Mouse (Mus musculus) spleen, adult 2 months (tissue): ENCODE results near the gene Suclg1. TPM values are rescaled to one million over a fixed set of nuclear protein-coding genes. Genes with fewer than 3 reads are reported as not detected.

Experiments used
- DNase-seq, 2 experiments: peaks; one replicate each; pipeline versions ENCODE4 v3.0.0 to v3.0.0-alpha.2; 2012 to 2021; ENCODE audit warnings: low spot score in 2 of 2, low read depth in 1 of 2
- H3K27ac ChIP-seq: fragments of 200-500 bp; 2 replicates; pipeline ENCODE4 v1.5.1; 2012; ENCODE audit warnings: low read length, inconsistent platforms; ENCODE audit not compliant: insufficient read depth
- H3K27me3 ChIP-seq: fragments of 200-500 bp; 2 replicates; pipeline ENCODE4 v1.6.1; 2012; ENCODE audit warnings: mild to moderate bottlenecking, moderate library complexity, low read length, inconsistent platforms; ENCODE audit not compliant: control insufficient read depth, insufficient read depth
- H3K36me3 ChIP-seq: fragments of 200-500 bp; 2 replicates; pipeline ENCODE4 v1.6.1; 2012; ENCODE audit warnings: mild to moderate bottlenecking, low read length, inconsistent platforms; ENCODE audit not compliant: control insufficient read depth, insufficient read depth
- H3K4me1 ChIP-seq: fragments of 200-500 bp; 2 replicates; pipeline ENCODE4 v1.6.1; 2011; ENCODE audit warnings: inconsistent platforms; ENCODE audit not compliant: control insufficient read depth, insufficient read depth, insufficient read length
- H3K4me3 ChIP-seq: fragments of 200-500 bp; 2 replicates; pipeline ENCODE4 v1.5.1; 2011; ENCODE audit warnings: mild to moderate bottlenecking, inconsistent platforms; ENCODE audit not compliant: insufficient read depth, insufficient read length; ENCODE audit errors: extremely low read depth
- CTCF ChIP-seq: fragments of 200-500 bp; IDR thresholded peaks from 2 replicates; pipeline ENCODE4 v1.5.1; 2011; ENCODE audit warnings: mild to moderate bottlenecking, inconsistent platforms; ENCODE audit not compliant: insufficient read depth, insufficient read length, insufficient replicate concordance; ENCODE audit errors: extremely low read depth
- POLR2A ChIP-seq: fragments of 200-500 bp; IDR thresholded peaks from 2 replicates; pipeline ENCODE4 v1.6.1; 2011; ENCODE audit warnings: low read depth, low read length, inconsistent platforms
- WGBS: fragments of 180-500 bp; shearing (Covaris S2); methylation state at CpG from one replicate; pipeline ENCODE4 v1.1.7; 2018; 5-methylcytosine and 5-hydroxymethylcytosine counted together
- polyA plus RNA-seq: library from polyadenylated mRNA; depleted of rRNA; stranded (reverse); fragments of >200 nt; gene quantifications from 2 replicates; pipeline ENCODE4 v1.2.3, GENCODE M21; 2012; rRNA removed

Gene Suclg1
- 19.0 and 20.9 TPM in 2 replicates for polyA plus RNA-seq

- no peaks in the 10 kb centered on the region for H3K36me3 ChIP-seq
- no peaks in the 10 kb centered on the region for H3K27me3 ChIP-seq
- under 1% methylated on average over 58 of the region's 58 CpGs for WGBS
- H3K27ac ChIP-seq: peak within 1 kb of the TSS; percentile 78
- peaks cover 3% of the 10 kb centered on the region; the same call in 1 of the 2 replicates for H3K4me1 ChIP-seq
- H3K4me3 ChIP-seq: peak within 1 kb of the TSS; percentile 98
- no peak for TF ChIP-seq CTCF
- TF ChIP-seq POLR2A: peak; percentile 76
- DNase-seq: peak; percentile 81 to 87
Observed at GRCm38 (mm10) chr6:73248237-73249048, at the start of gene Suclg1. Suclg1 (plus strand) TSS chr6:73248382.

- Histone ChIP-seq H3K4me1 (no peaks in the 10 kb centered on the region), H3K4me3 (no peak overlapping the region), H3K27me3 (no peaks in the 10 kb centered on the region), H3K27ac (no peak overlapping the region), H3K36me3 (no peaks in the 10 kb centered on the region)
- no peak for TF ChIP-seq CTCF
- TF ChIP-seq POLR2A: no peak
- WGBS: 78% methylated on average over 2 of the region's 2 CpGs
- DNase-seq: no peak
Observed at GRCm38 (mm10) chr6:73203724-73204123, 44.5 kb upstream of the Suclg1 start.

- DNase-seq: no peak
- TF ChIP-seq CTCF (no peak), POLR2A (no peak)
- Histone ChIP-seq H3K27me3 (no peaks in the 10 kb centered on the region), H3K36me3 (no peaks in the 10 kb centered on the region), H3K4me1 (no peaks in the 10 kb centered on the region; the same call in 1 of the 2 replicates), H3K27ac (no peak overlapping the region), H3K4me3 (no peak overlapping the region)
- WGBS: 78% methylated on average over 4 of the region's 4 CpGs
Observed at GRCm38 (mm10) chr6:73204937-73205336, 43.2 kb upstream of the Suclg1 start.

GRCm38 (mm10) chr6:73209598-73209997 is 38.6 kb upstream of the Suclg1 start:
- WGBS: 85% methylated on average over 6 of the region's 6 CpGs
- Histone ChIP-seq H3K27me3 (no peaks in the 10 kb centered on the region), H3K4me3 (no peak overlapping the region), H3K27ac (no peak overlapping the region), H3K4me1 (no peaks in the 10 kb centered on the region; the same call in 1 of the 2 replicates), H3K36me3 (no peaks in the 10 kb centered on the region)
- no peak for TF ChIP-seq CTCF
- no peak for TF ChIP-seq POLR2A
- no peak for DNase-seq

- no peak overlapping the region for H3K4me3 ChIP-seq
- no peaks in the 10 kb centered on the region for H3K36me3 ChIP-seq
- no peaks in the 10 kb centered on the region; the same call in 1 of the 2 replicates for H3K4me1 ChIP-seq
- H3K27ac ChIP-seq: peak overlapping the region; percentile 28; the same call in 1 of the 2 replicates
- no peaks in the 10 kb centered on the region for H3K27me3 ChIP-seq
- DNase-seq: peak; percentile 58 to 86
- TF ChIP-seq CTCF (no peak), POLR2A (no peak)
- 5% methylated on average over 4 of the region's 4 CpGs for WGBS
Observed at GRCm38 (mm10) chr6:73210445-73210972, 37.7 kb upstream of the Suclg1 start.

GRCm38 (mm10) chr6:73211036-73211435 is 37.1 kb upstream of the Suclg1 start:
- no peak overlapping the region for H3K27ac ChIP-seq

GRCm38 (mm10) chr6:73211602-73212001 is 36.6 kb upstream of the Suclg1 start:
- Histone ChIP-seq H3K27me3 (no peaks in the 10 kb centered on the region), H3K27ac (no peak overlapping the region)
- no peak for DNase-seq

More at GRCm38 (mm10) chr6:73211036-73211435, 37.1 kb upstream of the Suclg1 start:
- no peaks in the 10 kb centered on the region; the same call in 1 of the 2 replicates for H3K4me1 ChIP-seq
- DNase-seq: no peak
- H3K4me3 ChIP-seq: no peak overlapping the region
- TF ChIP-seq POLR2A: no peak
- no peak for TF ChIP-seq CTCF
- 69% methylated on average over 3 of the region's 3 CpGs for WGBS
- no peaks in the 10 kb centered on the region for H3K36me3 ChIP-seq
- H3K27me3 ChIP-seq: no peaks in the 10 kb centered on the region

More at GRCm38 (mm10) chr6:73211602-73212001, 36.6 kb upstream of the Suclg1 start:
- no peak for TF ChIP-seq CTCF
- TF ChIP-seq POLR2A: no peak
- H3K4me3 ChIP-seq: no peak overlapping the region
- H3K36me3 ChIP-seq: no peaks in the 10 kb centered on the region
- H3K4me1 ChIP-seq: no peaks in the 10 kb centered on the region; the same call in 1 of the 2 replicates
